Mouse (Mus musculus) myocyte (in vitro differentiated cells): ENCODE results near the gene Vmn1r46. TPM values are rescaled to one million over a fixed set of nuclear protein-coding genes. Genes with fewer than 3 reads are reported as not detected.
"Not testable (repeated sequence)": the region's sequence is repeated elsewhere in the genome, so short reads cannot be mapped to it uniquely, and the experiment has no call there.

Experiments
- H3K27me3 ChIP-seq: one replicate; pipeline ENCODE4 v1.6.1; 2011; ENCODE audit not compliant: control insufficient read depth, insufficient read depth, insufficient read length
- H3K36me3 ChIP-seq: one replicate; pipeline ENCODE4 v1.6.1; 2011; ENCODE audit not compliant: control insufficient read depth, insufficient read depth
- H3K4me2 ChIP-seq: one replicate; pipeline ENCODE4 v1.6.1; 2011; ENCODE audit warnings: low read depth, control low read depth
- H3K4me3 ChIP-seq: one replicate; pipeline ENCODE4 v1.5.1; 2011; ENCODE audit warnings: mild to moderate bottlenecking, control low read depth, moderate library complexity
- H3K79me2 ChIP-seq: one replicate; pipeline ENCODE4 v1.6.1; 2011; ENCODE audit not compliant: control insufficient read depth, insufficient read depth
- H3ac ChIP-seq: one replicate; pipeline ENCODE4 v1.6.1; 2011; ENCODE audit not compliant: control insufficient read depth, insufficient read length
- CEBPB ChIP-seq: IDR thresholded peaks from 2 replicates; pipeline ENCODE4 v1.6.1; 2011; ENCODE audit warnings: mild to moderate bottlenecking, moderate library complexity; ENCODE audit not compliant: poor library complexity, insufficient read depth, severe bottlenecking
- E2F4 ChIP-seq: IDR thresholded peaks from one replicate; pipeline ENCODE4 v1.6.1; 2011; ENCODE audit warnings: mild to moderate bottlenecking, control low read depth, moderate library complexity; ENCODE audit not compliant: insufficient read depth
- MAX ChIP-seq: IDR thresholded peaks from one replicate; pipeline ENCODE4 v1.6.1; 2011; ENCODE audit warnings: low read depth, mild to moderate bottlenecking, control low read depth
- MYOD1 ChIP-seq, 3 experiments: IDR thresholded peaks; one replicate each; pipeline ENCODE4 v1.6.1; 2011; ENCODE audit warnings: control low read depth in 2 of 3, low read depth in 2 of 3, mild to moderate bottlenecking in 2 of 3, moderate library complexity in 1 of 3; ENCODE audit not compliant: insufficient read length in 2 of 3, control insufficient read depth in 1 of 3
- MYOG ChIP-seq, 3 experiments: IDR thresholded peaks; one replicate each; pipeline ENCODE4 v1.6.1; 2011; ENCODE audit warnings: control low read depth in 2 of 3, low read depth in 2 of 3, mild to moderate bottlenecking in 2 of 3; ENCODE audit not compliant: insufficient read length in 2 of 3, control insufficient read depth in 1 of 3, insufficient read depth in 1 of 3
- POLR2A ChIP-seq: IDR thresholded peaks from one replicate; pipeline ENCODE4 v1.6.1; 2011; ENCODE audit warnings: low read depth, mild to moderate bottlenecking, control low read depth, moderate library complexity; ENCODE audit not compliant: insufficient read length
- POLR2AphosphoS2 ChIP-seq: IDR thresholded peaks from one replicate; pipeline ENCODE4 v1.6.1; 2011; ENCODE audit warnings: low read depth, control low read depth; ENCODE audit not compliant: insufficient read length
- REST ChIP-seq: IDR thresholded peaks from one replicate; pipeline ENCODE4 v1.6.1; 2011; ENCODE audit warnings: mild to moderate bottlenecking, control low read depth, moderate library complexity; ENCODE audit not compliant: insufficient read depth, insufficient read length
- SRF ChIP-seq: IDR thresholded peaks from one replicate; pipeline ENCODE4 v1.6.1; 2011; ENCODE audit warnings: low read depth; ENCODE audit not compliant: control insufficient read depth, insufficient read length
- TCF12 ChIP-seq: IDR thresholded peaks from one replicate; pipeline ENCODE4 v1.6.1; 2011; ENCODE audit warnings: mild to moderate bottlenecking, control low read depth; ENCODE audit not compliant: poor library complexity, insufficient read depth, severe bottlenecking
- TCF3 ChIP-seq: IDR thresholded peaks from one replicate; pipeline ENCODE4 v1.6.1; 2011; ENCODE audit warnings: low read depth, control low read depth; ENCODE audit not compliant: insufficient read length
- USF1 ChIP-seq: IDR thresholded peaks from one replicate; pipeline ENCODE4 v1.6.1; 2011; ENCODE audit warnings: low read depth, mild to moderate bottlenecking, control low read depth, moderate library complexity
- polyA plus RNA-seq: library from polyadenylated mRNA; unstranded; fragments of >200 nt; fragmentation: generic; extraction: Trizol; gene quantifications from one replicate; pipeline ENCODE4 v1.2.1, GENCODE M21; 2012; ENCODE audit warnings: missing spikeins

The Vmn1r46 gene
- not detected for polyA plus RNA-seq

DNA sequence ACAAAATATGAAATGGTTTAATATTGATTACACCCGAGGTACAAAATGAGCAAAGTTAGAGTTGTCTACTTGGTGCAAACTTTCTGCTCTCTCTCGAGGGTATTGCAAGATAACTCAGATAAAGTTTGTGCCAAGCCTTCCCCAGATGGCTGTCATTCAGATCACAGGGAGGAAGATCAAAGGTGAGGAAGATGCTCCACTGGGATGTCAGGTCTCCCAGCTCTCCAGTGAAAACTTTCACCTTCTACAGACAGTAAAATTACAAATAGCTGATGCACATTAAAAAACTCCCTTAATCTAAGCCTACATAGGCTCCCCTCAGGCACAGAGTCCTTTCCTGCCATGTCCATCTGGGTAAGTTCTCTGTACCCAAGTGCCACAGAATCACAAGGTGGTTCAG, at the start of gene Vmn1r46:
Gene Vmn1r46, plus strand, starts transcription at position 301 of the 400 bp plus-strand sequence.
- no peaks in the 10 kb centered on the region for H3K79me2 ChIP-seq
- H3ac ChIP-seq: no peak within 1 kb of the TSS
- H3K4me2 ChIP-seq: no peak within 1 kb of the TSS
- no peaks in the 10 kb centered on the region for H3K36me3 ChIP-seq
- no peak within 1 kb of the TSS for H3K4me3 ChIP-seq
- no peaks in the 10 kb centered on the region for H3K27me3 ChIP-seq
- TF ChIP-seq SRF: no peak
- no peak for TF ChIP-seq MYOD1 (IDR thresholded peaks at IDR 0.05; ENCODE audit: control insufficient read depth in 1 of 3, insufficient read length in 2 of 3, low read depth in 2 of 3)
- TF ChIP-seq POLR2AphosphoS2: no peak
- no peak for TF ChIP-seq TCF12
- TF ChIP-seq CEBPB: no peak
- no peak for TF ChIP-seq REST
- no peak for TF ChIP-seq TCF3
- no peak for TF ChIP-seq MYOG (IDR thresholded peaks at IDR 0.05; ENCODE audit: control insufficient read depth in 1 of 3, insufficient read depth in 1 of 3, insufficient read length in 2 of 3, low read depth in 2 of 3)
- no peak for TF ChIP-seq MAX
- TF ChIP-seq POLR2A: no peak
- TF ChIP-seq E2F4: no peak
- no peak for TF ChIP-seq USF1

DNA sequence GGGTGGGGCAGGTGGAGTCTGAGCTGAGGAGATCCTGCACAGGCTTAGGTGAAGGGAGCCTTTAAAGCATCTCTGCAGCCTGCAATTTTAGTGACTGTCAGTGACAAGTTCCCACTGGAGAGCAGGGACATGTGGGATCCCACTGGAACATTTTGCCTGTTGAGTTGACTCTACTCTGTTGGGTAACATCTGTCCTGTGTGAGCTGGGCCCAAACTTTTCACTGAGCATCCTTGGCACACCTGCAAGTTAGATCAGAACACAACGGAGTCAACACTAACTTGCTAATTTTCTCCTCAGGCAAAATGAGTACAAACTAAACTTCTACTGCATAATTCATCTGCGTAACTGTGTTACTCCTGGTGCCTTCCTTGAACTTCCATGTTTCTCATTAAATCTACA, 28.6 kb upstream of the Vmn1r46 start, which contains the start of gene Vmn1r45:
Gene Vmn1r45, minus strand, starts transcription at position 101 of the 400 bp plus-strand sequence.
- H3K4me3 ChIP-seq, H3ac ChIP-seq, H3K79me2 ChIP-seq, H3K27me3 ChIP-seq, H3K4me2 ChIP-seq, H3K36me3 ChIP-seq: not testable (repeated sequence)

DNA sequence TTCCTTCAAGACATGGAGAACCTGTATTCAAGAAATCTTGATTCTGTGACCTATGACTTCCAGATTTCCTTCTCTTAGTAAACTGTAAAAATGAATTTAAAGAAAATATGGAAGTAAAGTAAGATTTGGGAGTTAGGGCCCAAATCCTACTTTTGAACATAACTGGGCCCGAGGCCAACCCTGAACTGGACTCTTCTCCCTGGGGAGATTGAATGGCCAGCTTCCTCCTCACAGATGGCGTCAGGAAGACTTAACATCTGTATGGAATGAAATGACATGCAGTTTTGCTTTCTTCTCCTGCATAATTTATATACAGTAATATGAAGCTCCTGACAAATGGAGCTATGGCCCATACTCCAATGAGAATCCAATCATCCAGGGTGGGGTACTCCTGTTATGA, 28.2 kb upstream of the Vmn1r46 start:
- TF ChIP-seq SRF: no peak
- TF ChIP-seq TCF3: no peak
- TF ChIP-seq POLR2AphosphoS2: no peak
- no peak for TF ChIP-seq MYOD1 (IDR thresholded peaks at IDR 0.05; ENCODE audit: control insufficient read depth in 1 of 3, insufficient read length in 2 of 3, low read depth in 2 of 3)
- H3K4me3 ChIP-seq: no peak overlapping the region
- no peaks in the 10 kb centered on the region for H3K27me3 ChIP-seq
- no peaks in the 10 kb centered on the region for H3K36me3 ChIP-seq
- H3K79me2 ChIP-seq: no peaks in the 10 kb centered on the region
- no peak overlapping the region for H3ac ChIP-seq
- no peak overlapping the region for H3K4me2 ChIP-seq

DNA sequence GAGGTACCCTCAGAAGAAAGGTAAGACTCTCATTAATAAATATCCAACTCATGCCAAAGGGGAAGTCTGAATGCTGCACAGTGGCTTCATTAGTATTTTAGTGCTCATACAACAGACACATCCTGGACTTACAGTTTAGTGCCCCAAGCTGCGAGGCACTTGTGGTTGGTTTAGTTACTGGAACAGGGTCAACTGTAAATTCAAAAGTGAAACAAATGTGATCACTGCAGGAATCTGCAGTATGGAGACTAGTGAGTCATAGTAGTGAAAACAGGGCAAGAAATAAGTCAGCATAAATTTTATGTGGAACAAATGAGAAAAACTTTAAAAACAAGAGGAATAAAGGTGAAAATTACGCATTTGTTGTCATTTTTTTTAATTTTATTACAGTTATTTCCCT, 15.6 kb upstream of the Vmn1r46 start:
- Histone ChIP-seq H3K4me3 (no peak overlapping the region), H3K36me3 (no peaks in the 10 kb centered on the region), H3K4me2 (no peak overlapping the region), H3ac (no peak overlapping the region), H3K27me3 (no peaks in the 10 kb centered on the region), H3K79me2 (no peaks in the 10 kb centered on the region)
- no peak for TF ChIP-seq MYOD1 (IDR thresholded peaks at IDR 0.05; ENCODE audit: control insufficient read depth in 1 of 3, insufficient read length in 2 of 3, low read depth in 2 of 3)
- TF ChIP-seq E2F4: no peak
- no peak for TF ChIP-seq POLR2A
- TF ChIP-seq POLR2AphosphoS2: no peak
- no peak for TF ChIP-seq MAX
- no peak for TF ChIP-seq TCF12
- TF ChIP-seq USF1: no peak
- TF ChIP-seq SRF: no peak
- TF ChIP-seq CEBPB: no peak
- no peak for TF ChIP-seq REST
- no peak for TF ChIP-seq MYOG (IDR thresholded peaks at IDR 0.05; ENCODE audit: control insufficient read depth in 1 of 3, insufficient read depth in 1 of 3, insufficient read length in 2 of 3, low read depth in 2 of 3)

DNA sequence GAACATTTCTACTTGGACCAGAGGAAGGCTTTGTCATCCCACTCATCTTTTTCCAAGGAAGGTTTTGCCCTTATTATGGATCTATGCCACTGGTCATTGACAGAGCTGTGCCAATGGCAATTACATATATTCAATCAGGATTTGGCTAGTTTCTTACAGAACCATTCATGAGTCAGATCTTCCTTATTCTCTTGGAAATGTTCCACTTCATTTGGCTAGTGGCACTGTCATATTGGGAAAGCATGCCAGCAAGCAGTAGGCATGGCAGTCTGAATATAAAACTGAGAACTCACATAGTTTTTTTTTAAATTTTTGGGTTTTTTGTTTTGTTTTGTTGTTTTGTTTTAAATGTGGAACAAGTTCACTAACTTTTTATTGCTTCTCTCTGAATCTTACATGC, 2.8 kb upstream of the Vmn1r46 start:
- Histone ChIP-seq H3K4me2 (no peak overlapping the region), H3K36me3 (no peaks in the 10 kb centered on the region), H3ac (no peak overlapping the region), H3K79me2 (no peaks in the 10 kb centered on the region), H3K4me3 (no peak overlapping the region), H3K27me3 (no peaks in the 10 kb centered on the region)
- no peak for TF ChIP-seq MAX
- no peak for TF ChIP-seq POLR2A
- TF ChIP-seq SRF: no peak
- TF ChIP-seq USF1: no peak

DNA sequence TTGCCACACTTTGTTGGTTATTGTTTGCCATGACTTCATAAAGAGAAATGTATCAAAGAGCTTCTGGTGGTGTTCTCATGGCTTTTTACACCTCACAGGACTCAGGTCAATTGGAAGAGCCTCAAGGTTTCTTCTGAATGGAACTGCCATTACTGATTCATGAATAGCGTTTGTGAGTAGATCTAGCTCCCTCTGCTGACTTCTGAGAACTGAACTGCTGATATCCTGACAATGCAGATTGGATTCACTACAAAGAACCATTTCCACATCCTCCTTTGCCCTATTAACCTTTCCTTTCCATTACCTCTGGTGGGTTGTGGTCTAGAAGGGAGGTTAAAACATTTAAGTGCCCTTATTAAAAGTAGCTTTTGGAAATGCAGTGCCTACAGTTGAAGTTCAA, 16.9 kb downstream of the Vmn1r46 start:
- Histone ChIP-seq H3K36me3 (no peaks in the 10 kb centered on the region), H3K27me3 (no peaks in the 10 kb centered on the region), H3K79me2 (no peaks in the 10 kb centered on the region), H3ac (no peak overlapping the region), H3K4me3 (no peak overlapping the region), H3K4me2 (no peak overlapping the region)
- no peak for TF ChIP-seq USF1
- TF ChIP-seq SRF: no peak
- TF ChIP-seq CEBPB: no peak
- TF ChIP-seq TCF3: no peak
- no peak for TF ChIP-seq MYOG (IDR thresholded peaks at IDR 0.05; ENCODE audit: control insufficient read depth in 1 of 3, insufficient read depth in 1 of 3, insufficient read length in 2 of 3, low read depth in 2 of 3)
- no peak for TF ChIP-seq E2F4
- no peak for TF ChIP-seq REST
- TF ChIP-seq POLR2A: no peak
- no peak for TF ChIP-seq POLR2AphosphoS2
- no peak for TF ChIP-seq TCF12
- no peak for TF ChIP-seq MAX
- no peak for TF ChIP-seq MYOD1 (IDR thresholded peaks at IDR 0.05; ENCODE audit: control insufficient read depth in 1 of 3, insufficient read length in 2 of 3, low read depth in 2 of 3)

DNA sequence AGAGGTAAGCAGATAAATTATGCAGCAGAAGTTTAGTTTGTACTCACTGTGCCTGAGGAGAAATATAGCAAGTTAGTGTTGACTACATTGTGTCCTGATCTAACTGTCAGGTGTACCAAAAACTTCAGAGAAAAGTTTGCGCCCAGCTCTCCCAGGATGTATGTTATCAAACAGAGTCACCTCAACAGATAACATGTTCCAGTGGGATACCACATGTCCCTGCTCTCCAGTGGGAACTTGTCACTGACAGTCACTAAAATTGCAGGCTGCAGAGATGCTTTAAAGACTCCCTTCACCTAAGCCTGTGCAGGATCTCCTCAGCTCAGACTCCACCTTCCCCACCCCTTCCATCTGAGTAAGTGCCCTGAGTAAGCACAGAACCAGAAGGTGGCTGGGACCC, 46.7 kb downstream of the Vmn1r46 start, which contains the start of gene Vmn1r47:
Gene Vmn1r47, plus strand, starts transcription at position 301 of the 400 bp plus-strand sequence.
- H3K4me2 ChIP-seq, H3K27me3 ChIP-seq, H3K36me3 ChIP-seq, H3ac ChIP-seq, H3K4me3 ChIP-seq, H3K79me2 ChIP-seq: not testable (repeated sequence)
